Mouse (Mus musculus) adrenal gland, postnatal 36 days (tissue): Measurements from ENCODE around the gene Arhgef39. TPM values are rescaled to one million over a fixed set of nuclear protein-coding genes. Genes with fewer than 3 reads are reported as not detected.
A peak's percentile ranks its signal among the peaks of the same experiment; 100 is the strongest.

Source experiments
- DNase-seq, 2 experiments: peaks; one replicate each; pipeline ENCODE4 v3.0.0; 2021; ENCODE audit warnings: mixed read lengths in 1 of 2
- total RNA-seq, 2 experiments: library from RNA; stranded (reverse); gene quantifications; 2 replicates each; pipeline ENCODE4 v1.2.3; 2021

Gene Arhgef39
- total RNA-seq, 2 experiments from 2014 or later: 2.6 to 3.5 TPM

- peak; percentile 71 to 87 for DNase-seq
Measured at GRCm38 (mm10) chr4:43478906-43479832, 20.3 kb downstream of the Arhgef39 start.

- DNase-seq: no peak
Measured at GRCm38 (mm10) chr4:43478534-43478858, 21.0 kb downstream of the Arhgef39 start.

DNA sequence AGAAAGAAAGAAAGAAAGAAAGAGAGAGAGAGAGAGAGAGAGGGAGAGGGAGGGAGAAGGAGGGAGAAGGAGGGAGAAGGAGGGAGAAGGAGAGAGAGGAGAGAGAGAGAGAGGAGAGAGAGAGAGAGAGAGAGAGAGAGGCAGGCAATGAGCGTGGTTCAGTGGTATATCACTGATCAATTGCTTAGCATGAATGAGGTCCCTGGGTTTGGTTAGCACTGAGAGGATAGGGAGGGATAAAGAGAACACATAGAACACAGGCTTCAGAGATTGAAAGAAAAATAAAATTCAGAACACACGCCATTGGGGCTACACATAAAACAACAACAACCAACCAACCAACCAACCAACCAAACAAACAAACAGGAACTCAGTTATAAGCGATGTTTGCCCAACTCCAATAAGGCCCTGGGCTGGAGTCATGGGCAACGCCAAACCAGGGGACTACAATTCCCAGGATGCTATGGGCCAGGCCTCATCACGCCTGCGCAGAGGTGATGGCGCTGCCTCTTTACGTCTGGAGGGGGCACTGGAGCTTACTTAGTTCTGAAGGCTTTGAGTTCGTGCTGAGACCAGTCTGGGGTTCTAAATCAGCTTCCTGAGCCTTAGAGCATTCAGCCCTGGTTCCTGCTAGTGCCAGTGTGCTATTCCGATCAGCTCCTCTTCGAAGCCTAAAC, 21.5 kb downstream of the Arhgef39 start:
- peak; percentile 90 to 91 for DNase-seq

DNA sequence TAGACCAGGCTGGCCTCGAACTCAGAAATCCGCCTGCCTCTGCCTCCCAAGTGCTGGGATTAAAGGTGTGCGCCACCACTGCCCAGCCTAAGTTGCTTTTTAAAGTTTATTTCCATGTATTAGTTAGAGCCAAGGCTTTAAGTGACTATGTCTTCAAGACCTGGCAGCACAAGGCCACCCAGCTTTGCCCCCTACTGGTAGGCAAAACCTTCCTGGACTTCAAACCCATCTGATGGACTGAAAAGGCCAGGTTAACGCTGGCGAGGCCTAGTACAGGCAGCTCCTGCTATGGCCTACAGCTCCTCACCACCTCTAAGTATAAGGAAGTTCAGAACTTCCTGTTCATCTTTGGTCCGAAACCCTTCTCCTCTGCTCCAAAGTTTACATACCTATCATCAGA, 22.9 kb downstream of the Arhgef39 start:
- no peak for DNase-seq

- DNase-seq: no peak
Measured at GRCm38 (mm10) chr4:43473636-43474035, 25.9 kb downstream of the Arhgef39 start.

DNA sequence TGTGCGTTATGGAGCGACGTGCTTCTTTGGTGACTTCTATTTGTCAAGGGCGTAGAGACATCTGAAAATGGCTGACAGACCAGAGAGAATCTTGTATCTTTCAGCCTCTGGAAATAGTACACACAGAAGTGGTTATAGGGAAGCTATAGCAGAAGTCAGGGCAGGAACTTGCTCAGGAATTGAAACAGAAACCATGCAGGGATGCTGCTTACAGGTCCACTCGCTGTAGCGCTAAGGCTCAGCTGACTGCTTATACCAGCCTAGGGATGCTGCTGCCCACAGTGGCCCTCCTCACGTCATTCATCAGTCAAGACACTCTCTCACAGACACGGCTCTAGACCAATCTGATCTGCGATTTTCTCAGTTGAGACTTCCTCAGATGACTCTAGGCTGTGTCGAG, 29.2 kb downstream of the Arhgef39 start:
- no peak for DNase-seq

DNA sequence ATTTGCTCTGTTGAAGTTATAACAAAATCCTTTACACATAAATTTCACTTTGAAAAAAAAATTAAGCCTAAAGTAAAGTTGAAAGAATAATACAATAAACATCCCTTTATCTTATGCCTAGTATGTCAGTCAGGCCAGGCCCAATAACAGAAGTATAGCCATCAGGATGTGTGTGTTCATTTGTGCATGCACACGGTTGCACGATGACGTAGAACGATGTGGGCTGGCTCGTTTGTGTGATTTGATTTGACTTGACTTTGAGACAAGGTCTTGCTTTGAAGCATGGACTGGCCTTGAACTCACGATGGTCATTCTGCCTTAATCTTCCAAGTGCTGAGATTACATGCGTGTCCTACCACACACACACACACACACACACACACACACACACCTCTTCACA, 32.6 kb downstream of the Arhgef39 start:
- DNase-seq: no peak

DNA sequence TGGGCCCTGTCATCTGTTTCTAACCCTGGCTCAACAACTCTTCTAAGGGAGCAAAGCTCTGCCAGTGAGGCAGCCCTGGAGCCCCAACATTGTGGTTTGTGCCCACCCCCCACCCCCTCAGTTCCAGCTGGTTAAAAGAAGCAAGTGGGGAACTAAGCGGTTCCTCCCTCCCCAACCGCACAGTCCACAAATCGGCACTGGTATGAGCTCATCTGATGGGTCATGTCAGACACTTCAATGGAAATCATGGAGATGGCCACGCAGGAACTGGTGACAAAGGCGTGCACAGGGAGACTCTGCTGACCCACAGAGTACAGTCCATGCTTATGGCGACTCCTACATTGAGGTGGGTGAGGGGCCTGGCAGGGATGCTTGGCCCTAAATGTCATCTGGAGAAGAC, 33.6 kb downstream of the Arhgef39 start:
- DNase-seq: no peak

DNA sequence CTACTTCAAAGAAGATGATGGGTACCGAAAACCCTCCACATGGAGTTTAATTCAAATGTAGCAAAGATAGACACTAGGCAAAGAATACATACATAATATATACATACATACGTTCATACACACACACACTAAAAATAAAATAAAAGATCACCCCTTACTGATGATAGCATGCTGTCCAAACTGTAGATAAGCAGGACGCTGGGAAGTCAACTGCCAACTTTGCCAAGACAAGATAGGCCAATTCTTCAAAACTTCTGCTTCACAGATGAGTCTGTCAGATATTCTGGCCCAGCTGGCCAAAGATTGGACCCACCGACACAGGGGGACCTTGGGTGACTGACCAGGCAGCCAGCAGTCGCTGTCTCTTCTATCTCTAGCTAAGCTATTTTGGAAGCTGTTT, 36.4 kb downstream of the Arhgef39 start:
- no peak for DNase-seq

DNA sequence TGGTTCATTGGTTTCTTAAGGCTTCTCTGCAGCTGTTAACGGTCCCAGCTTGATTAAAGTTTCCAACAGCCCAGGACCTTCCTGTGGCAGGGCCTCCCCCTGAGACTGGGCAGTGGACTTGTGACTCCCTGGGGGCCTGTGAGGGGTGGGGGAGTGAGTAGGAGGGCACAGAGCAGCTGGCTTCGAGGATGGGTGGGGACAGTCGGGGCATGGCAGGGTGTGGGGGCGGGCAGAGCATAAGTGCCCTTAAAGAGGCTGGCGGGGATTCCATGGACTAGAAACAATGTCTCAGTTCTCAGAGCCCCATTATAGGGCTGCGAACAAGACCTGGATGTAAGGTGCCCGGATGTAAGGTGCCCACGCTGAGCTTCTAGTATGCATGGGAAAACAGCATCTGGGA, 42.4 kb downstream of the Arhgef39 start:
- no peak for DNase-seq

DNA sequence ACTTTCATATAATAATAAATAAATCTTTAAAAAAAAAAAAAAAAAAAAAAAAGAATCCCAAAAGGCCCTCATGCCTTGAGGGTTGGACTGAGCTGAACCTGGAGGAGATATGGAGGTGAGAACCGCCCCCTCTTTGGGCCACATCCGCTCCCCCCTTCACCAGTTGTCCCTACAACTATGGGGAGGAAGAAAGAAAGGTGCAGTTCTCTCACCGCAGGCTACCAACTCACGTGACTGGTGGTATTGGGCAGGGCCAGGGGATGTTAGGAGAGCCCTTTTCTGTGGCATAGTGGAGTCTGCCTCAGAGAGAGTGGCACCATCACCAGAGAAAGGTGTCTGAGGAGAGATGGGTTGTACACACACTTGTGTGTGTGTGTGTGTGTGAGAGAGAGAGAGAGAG, 43.0 kb downstream of the Arhgef39 start:
- no peak for DNase-seq

GRCm38 (mm10) chr4:43454041-43454836, 45.3 kb downstream of the Arhgef39 start, which contains the start of gene Cd72:
Gene Cd72 (minus strand): TSS chr4:43454628.
- no peak for DNase-seq

DNA sequence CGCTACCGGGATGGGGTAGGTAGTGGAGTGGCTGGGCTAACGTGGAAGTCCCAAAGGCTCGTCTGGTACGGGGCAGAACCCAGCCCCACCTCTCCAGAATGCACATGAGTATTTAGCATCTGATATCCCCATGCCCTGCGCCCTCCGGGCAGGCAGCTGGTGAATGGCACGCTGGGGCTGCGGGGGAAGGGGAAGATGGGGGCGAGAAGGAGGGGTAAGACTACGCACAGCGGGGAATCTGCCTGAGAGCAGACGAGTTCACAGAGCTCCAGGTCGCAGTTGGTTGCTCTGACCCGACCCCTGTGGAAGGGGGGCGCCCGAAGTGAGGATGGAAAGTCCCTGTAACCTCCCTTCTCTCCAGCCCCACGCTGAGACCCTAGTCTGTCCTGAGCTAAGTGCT, 46.1 kb downstream of the Arhgef39 start:
- DNase-seq: no peak

GRCm38 (mm10) chr4:43452315-43452714, 47.2 kb downstream of the Arhgef39 start:
- no peak for DNase-seq

DNA sequence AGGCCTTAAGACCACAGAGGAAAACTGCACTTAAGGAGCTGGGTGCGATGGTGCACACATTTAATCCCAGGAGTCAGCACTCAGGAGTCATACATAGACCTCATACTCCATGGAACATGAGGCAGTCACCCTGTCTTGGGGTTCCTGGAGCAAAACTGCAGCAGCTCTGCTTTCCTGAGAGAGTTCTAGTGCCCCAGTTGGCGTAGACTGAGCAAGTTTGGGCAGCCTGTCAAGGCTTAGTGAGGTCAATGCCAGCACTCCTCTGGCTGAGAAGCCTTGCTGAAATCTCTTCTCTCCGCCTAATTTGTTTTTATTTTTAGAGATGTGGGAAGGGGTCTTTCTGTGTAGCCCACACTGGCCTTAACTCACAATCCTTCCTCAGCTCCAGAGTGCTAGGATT, 50.9 kb downstream of the Arhgef39 start:
- DNase-seq: peak; percentile 73 to 78

GRCm38 (mm10) chr4:43447251-43447650, 52.2 kb downstream of the Arhgef39 start:
- peak; percentile 75 to 76 for DNase-seq

Other genes with a start within 250 kb of the Arhgef39 start
- gene Atp8b5, start 232.5 kb downstream of the Arhgef39 start, total RNA-seq: under 1 TPM; 0.23 to 0.26 TPM
- 10 to 100 TPM; 37.2 to 50.1 TPM for gene Rusc2, start 117.7 kb downstream of the Arhgef39 start, total RNA-seq
- gene Fam166b, start 70.6 kb downstream of the Arhgef39 start, total RNA-seq: under 1 TPM in 1 of 2 experiments, not detected in 1; 0.92 TPM
- 10 to 100 TPM; 52.2 to 65.5 TPM for gene Tesk1, start 57.8 kb downstream of the Arhgef39 start, total RNA-seq
- 1 to 10 TPM; 2.7 to 3.4 TPM for gene Cd72, start 45.1 kb downstream of the Arhgef39 start, total RNA-seq
- gene Sit1, start 16.0 kb downstream of the Arhgef39 start, total RNA-seq: not detected
- 10 to 100 TPM; 57.3 to 59.3 TPM for gene Ccdc107, start 6.8 kb downstream of the Arhgef39 start, total RNA-seq
- 1 to 10 TPM in 1 of 2 experiments, under 1 TPM in 1; 0.49 to 1.2 TPM for gene Car9, start 7.3 kb upstream of the Arhgef39 start, total RNA-seq
- gene Tpm2, start 24.1 kb upstream of the Arhgef39 start, total RNA-seq: 100 to 1,000 TPM in 1 of 2 experiments, 10 to 100 TPM in 1; 69.6 to 143 TPM
- gene Creb3, start 62.6 kb upstream of the Arhgef39 start, total RNA-seq: 100 to 1,000 TPM; 117 to 170 TPM
- 100 to 1,000 TPM; 241 to 244 TPM for gene Tln1, start 63.0 kb upstream of the Arhgef39 start, total RNA-seq
- gene Rgp1, start 79.0 kb upstream of the Arhgef39 start, total RNA-seq: 10 to 100 TPM; 40.5 to 53.3 TPM
- 10 to 100 TPM; 11.0 to 11.5 TPM for gene Gba2, start 79.2 kb upstream of the Arhgef39 start, total RNA-seq
- 1 to 10 TPM; 3.2 to 3.4 TPM for gene Msmp, start 84.8 kb upstream of the Arhgef39 start, total RNA-seq
- 10 to 100 TPM; 27.7 to 37.9 TPM for gene Npr2, start 132.2 kb upstream of the Arhgef39 start, total RNA-seq
- gene Spag8, start 153.9 kb upstream of the Arhgef39 start, total RNA-seq: under 1 TPM; 0.30 to 0.40 TPM
- 10 to 100 TPM; 76.8 to 79.3 TPM for gene Hint2, start 156.8 kb upstream of the Arhgef39 start, total RNA-seq
- 1 to 10 TPM; 4.7 to 5.0 TPM for gene Tmem8b, start 169.3 kb upstream of the Arhgef39 start, total RNA-seq
- gene Fam221b, start 169.4 kb upstream of the Arhgef39 start, total RNA-seq: under 1 TPM; 0.20 TPM
- not detected for gene Olfr70, start 201.1 kb upstream of the Arhgef39 start, total RNA-seq
- not detected for gene Olfr71, start 210.6 kb upstream of the Arhgef39 start, total RNA-seq
- 1 to 10 TPM; 2.3 to 3.9 TPM for gene Hrct1, start 227.5 kb upstream of the Arhgef39 start, total RNA-seq
- 1 to 10 TPM; 1.7 to 2.6 TPM for gene Spaar, start 230.3 kb upstream of the Arhgef39 start, total RNA-seq